Mouse (Mus musculus) embryo, embryonic 11.5 days (tissue): ENCODE measurements around the gene Dusp11.
"Not testable (repeated sequence)": the region's sequence is repeated elsewhere in the genome, so short reads cannot be mapped to it uniquely, and the experiment has no call there.

ENCODE experiments used
- DNase-seq: peaks from one replicate; pipeline ENCODE4 v3.0.0-alpha.2; 2012; ENCODE audit warnings: low read depth, low spot score

The Dusp11 gene

GRCm38 (mm10) chr6:85936508-85937465, 24.7 kb downstream of the Dusp11 start:
- DNase-seq, result peak; percentile 59

- DNase-seq, result no peak
These were observed 25.8 kb downstream of the Dusp11 start for GRCm38 (mm10) chr6:85935646-85936045.

GRCm38 (mm10) chr6:85934047-85934446, 27.4 kb downstream of the Dusp11 start:
- no peak for DNase-seq

GRCm38 (mm10) chr6:85929312-85929711, 32.2 kb downstream of the Dusp11 start:
- DNase-seq, result no peak

- DNase-seq, result no peak
These were observed 33.7 kb downstream of the Dusp11 start for GRCm38 (mm10) chr6:85927476-85928464.

- no peak for DNase-seq
These were observed 34.8 kb downstream of the Dusp11 start for GRCm38 (mm10) chr6:85926709-85927108.

GRCm38 (mm10) chr6:85923643-85924042, 37.8 kb downstream of the Dusp11 start:
- no peak for DNase-seq

GRCm38 (mm10) chr6:85919401-85919800, 42.1 kb downstream of the Dusp11 start:
- no peak for DNase-seq

GRCm38 (mm10) chr6:85918341-85918740, 43.1 kb downstream of the Dusp11 start:
- not testable (repeated sequence) for DNase-seq

- no peak for DNase-seq
These were observed 44.9 kb downstream of the Dusp11 start for GRCm38 (mm10) chr6:85916596-85916995.

- DNase-seq, result peak; percentile 78
These were observed 45.6 kb downstream of the Dusp11 start, which contains the start of gene Nat8f1 for GRCm38 (mm10) chr6:85915539-85916513. TSS of gene Nat8f1 (minus strand) at chr6:85915687.

GRCm38 (mm10) chr6:85915141-85915538, 46.3 kb downstream of the Dusp11 start:
- DNase-seq, result no peak

GRCm38 (mm10) chr6:85911587-85911986, 49.9 kb downstream of the Dusp11 start, which contains the start of gene Tprkb:
TSS of gene Tprkb (plus strand) at chr6:85911865.
- DNase-seq, result no peak

- DNase-seq, result no peak
These were observed 51.8 kb downstream of the Dusp11 start for GRCm38 (mm10) chr6:85909704-85910103.

- no peak for DNase-seq
These were observed 53.1 kb downstream of the Dusp11 start for GRCm38 (mm10) chr6:85908341-85908740.

- DNase-seq, result not testable (repeated sequence)
These were observed 54.5 kb downstream of the Dusp11 start for GRCm38 (mm10) chr6:85906911-85907351.

- DNase-seq, result peak; percentile 5
These were observed 56.8 kb downstream of the Dusp11 start, which contains the start of gene Nat8f4 for GRCm38 (mm10) chr6:85904642-85905061. TSS of gene Nat8f4 (minus strand) at chr6:85904884.

- no peak for DNase-seq
These were observed 59.2 kb downstream of the Dusp11 start for GRCm38 (mm10) chr6:85902303-85902702.

GRCm38 (mm10) chr6:85898596-85899475, 62.6 kb downstream of the Dusp11 start:
- not testable (repeated sequence) for DNase-seq
